Mouse (Mus musculus): ENCODE results near the gene Dido1. TPM values are rescaled to one million over a fixed set of nuclear protein-coding genes. Genes with fewer than 3 reads are reported as not detected.

Dido1 gene
- total and polyA plus RNA-seq, 3 experiments: 17.8 to 35.1 (median 30.1) TPM

- H3K9ac ChIP-seq (ENCODE audit: control insufficient read depth, low read depth, low read length, poor library complexity, severe bottlenecking): no peak overlapping the region
- peaks cover 0 to 3% of the 10 kb centered on the region in 2 experiments; a peak in 1 of 4 replicates for H3K36me3 ChIP-seq (ENCODE audit: control insufficient read depth in 1 of 2, insufficient read depth in 2 of 2, low read length in 2 of 2)
- H3K79me2 ChIP-seq (ENCODE audit: control insufficient read depth, insufficient read depth, low read length, poor library complexity): no peaks in the 10 kb centered on the region
- H3K9me3 ChIP-seq (replicated peaks; ENCODE audit: insufficient read depth, low read length): no peaks in the 10 kb centered on the region
- no peaks in the 10 kb centered on the region for H3K27me3 ChIP-seq (ENCODE audit: control insufficient read depth in 1 of 2, insufficient read depth in 2 of 2, low read length in 2 of 2)
- no peak for DNase-seq (ENCODE audit: low read depth, low spot score)
- TF ChIP-seq SIN3A (IDR thresholded peaks at IDR 0.05; ENCODE audit: low read length): no peak
- H3K27ac ChIP-seq (ENCODE audit: control insufficient read depth, low read depth, low read length): no peak overlapping the region
- no peaks in the 10 kb centered on the region for H3K4me1 ChIP-seq (ENCODE audit: control insufficient read depth in 1 of 2, insufficient read depth in 2 of 2, low read length in 2 of 2)
- H3K4me3 ChIP-seq (ENCODE audit: control insufficient read depth in 1 of 2, insufficient read depth in 1 of 2, low read depth in 2 of 2, low read length in 2 of 2): no peak overlapping the region
These were observed 50.2 kb downstream of the Dido1 start for GRCm38 (mm10) chr2:180659353-180660150.

- no peak overlapping the region for H3K4me3 ChIP-seq (ENCODE audit: control insufficient read depth in 1 of 2, insufficient read depth in 1 of 2, low read depth in 2 of 2, low read length in 2 of 2)
- no peak for DNase-seq (ENCODE audit: low read depth, low spot score)
- no peak for TF ChIP-seq ELF1 (IDR thresholded peaks at IDR 0.05; ENCODE audit: low read depth, low read length)
- TF ChIP-seq MEF2A (IDR thresholded peaks at IDR 0.05; ENCODE audit: extremely low read depth, insufficient replicate concordance, low read depth, low read length, poor library complexity, severe bottlenecking): no peak
- no peak for TF ChIP-seq GATA1 (IDR thresholded peaks at IDR 0.05; ENCODE audit: low read depth, low read length)
- no peak for TF ChIP-seq E2F4 (IDR thresholded peaks at IDR 0.05; ENCODE audit: borderline replicate concordance, low read depth, low read length)
- TF ChIP-seq MAFK (IDR thresholded peaks at IDR 0.05; ENCODE audit: borderline replicate concordance, low read depth, low read length): no peak
- no peak for TF ChIP-seq NELFE (IDR thresholded peaks at IDR 0.05; ENCODE audit: low read depth, low read length)
- no peak for TF ChIP-seq RCOR1 (IDR thresholded peaks at IDR 0.05; ENCODE audit: low read depth, low read length)
- no peak for TF ChIP-seq RAD21 (IDR thresholded peaks at IDR 0.05; ENCODE audit: low read depth, low read length)
These were observed 51.4 kb downstream of the Dido1 start for GRCm38 (mm10) chr2:180658381-180658780.

DNA sequence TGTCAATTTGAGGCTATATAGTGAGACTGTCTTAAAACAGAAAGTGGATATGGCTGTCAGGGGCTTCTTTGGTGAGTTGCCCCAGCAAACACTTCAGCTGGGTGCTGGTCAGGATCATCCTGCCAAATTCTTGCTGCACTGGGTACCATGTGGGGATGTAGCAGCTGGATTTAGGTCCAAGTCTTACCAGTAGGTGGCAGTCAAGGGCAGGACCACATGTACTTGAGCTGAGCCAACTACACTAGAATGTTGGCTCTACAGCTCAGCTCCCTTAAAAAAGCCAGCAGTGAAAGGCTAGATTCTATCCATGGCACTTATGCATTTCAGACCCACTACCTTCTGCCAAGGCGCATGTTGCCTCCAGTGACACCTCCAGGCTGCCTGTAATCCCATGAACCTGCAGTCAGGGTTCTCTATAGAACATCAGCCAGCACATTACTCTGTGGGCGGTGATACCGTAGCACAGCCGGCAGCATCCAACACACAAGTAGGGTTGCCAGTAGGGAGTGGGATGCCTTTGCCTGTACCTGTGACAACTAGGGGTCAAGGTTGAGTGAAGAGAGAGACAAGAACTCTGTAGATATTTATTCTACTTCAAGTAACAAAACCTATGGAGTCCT lies 52.3 kb downstream of the Dido1 start:
- no peaks in the 10 kb centered on the region for H3K27me3 ChIP-seq (ENCODE audit: control insufficient read depth in 1 of 2, insufficient read depth in 2 of 2, low read length in 2 of 2)
- H3K27ac ChIP-seq (ENCODE audit: control insufficient read depth, low read depth, low read length): no peak overlapping the region
- no peaks in the 10 kb centered on the region for H3K4me1 ChIP-seq (ENCODE audit: control insufficient read depth in 1 of 2, insufficient read depth in 2 of 2, low read length in 2 of 2)
- no peak overlapping the region for H3K4me3 ChIP-seq (ENCODE audit: control insufficient read depth in 1 of 2, insufficient read depth in 1 of 2, low read depth in 2 of 2, low read length in 2 of 2)
- no peaks in the 10 kb centered on the region for H3K9me3 ChIP-seq (replicated peaks; ENCODE audit: insufficient read depth, low read length)
- peaks cover 0 to 3% of the 10 kb centered on the region in 2 experiments; a peak in 1 of 4 replicates for H3K36me3 ChIP-seq (ENCODE audit: control insufficient read depth in 1 of 2, insufficient read depth in 2 of 2, low read length in 2 of 2)
- H3K9ac ChIP-seq (ENCODE audit: control insufficient read depth, low read depth, low read length, poor library complexity, severe bottlenecking): no peak overlapping the region
- TF ChIP-seq SMC3 (IDR thresholded peaks at IDR 0.05; ENCODE audit: low read depth, low read length) (peak; percentile 83), UBTF (IDR thresholded peaks at IDR 0.05; ENCODE audit: borderline replicate concordance, insufficient read depth, low read depth, low read length) (no peak), MYC (IDR thresholded peaks at IDR 0.05; ENCODE audit: low read depth, low read length) (peak; percentile 92), RAD21 (IDR thresholded peaks at IDR 0.05; ENCODE audit: low read depth, low read length) (peak; percentile 65), MAX (IDR thresholded peaks at IDR 0.05; ENCODE audit: low read length) (peak; percentile 82), USF1 (IDR thresholded peaks at IDR 0.05; ENCODE audit: low read depth, low read length) (0 out of 2 replicates have a peak, but pooled peaks have one; percentile 25), SIN3A (IDR thresholded peaks at IDR 0.05; ENCODE audit: low read length) (no peak), ZC3H11A (IDR thresholded peaks at IDR 0.05; ENCODE audit: low read depth, low read length) (peak; percentile 52), MEF2A (IDR thresholded peaks at IDR 0.05; ENCODE audit: extremely low read depth, insufficient replicate concordance, low read depth, low read length, poor library complexity, severe bottlenecking) (0 out of 2 replicates have a peak, but pooled peaks have one; percentile 14), CTCF (IDR thresholded peaks at IDR 0.05 in 2 of 3, conservative IDR thresholded peaks at IDR 0.05 in 1 of 3; ENCODE audit: control insufficient read depth in 1 of 3, insufficient read depth in 1 of 3, low read depth in 2 of 3, low read length in 3 of 3, poor library complexity in 1 of 3, severe bottlenecking in 1 of 3) (peak; percentile 73 to 86 (median 85))
- H3K79me2 ChIP-seq (ENCODE audit: control insufficient read depth, insufficient read depth, low read length, poor library complexity): no peaks in the 10 kb centered on the region
- DNase-seq (ENCODE audit: low read depth, low spot score): peak; percentile 85

More at GRCm38 (mm10) chr2:180658381-180658780, 51.4 kb downstream of the Dido1 start:
- H3K4me1 ChIP-seq (ENCODE audit: control insufficient read depth in 1 of 2, insufficient read depth in 2 of 2, low read length in 2 of 2): no peaks in the 10 kb centered on the region
- H3K27me3 ChIP-seq (ENCODE audit: control insufficient read depth in 1 of 2, insufficient read depth in 2 of 2, low read length in 2 of 2): no peaks in the 10 kb centered on the region
- H3K9me3 ChIP-seq (replicated peaks; ENCODE audit: insufficient read depth, low read length): no peaks in the 10 kb centered on the region
- H3K27ac ChIP-seq (ENCODE audit: control insufficient read depth, low read depth, low read length): no peak overlapping the region
- H3K79me2 ChIP-seq (ENCODE audit: control insufficient read depth, insufficient read depth, low read length, poor library complexity): no peaks in the 10 kb centered on the region
- peaks cover 0 to 3% of the 10 kb centered on the region in 2 experiments; a peak in 1 of 4 replicates for H3K36me3 ChIP-seq (ENCODE audit: control insufficient read depth in 1 of 2, insufficient read depth in 2 of 2, low read length in 2 of 2)
- no peak overlapping the region for H3K9ac ChIP-seq (ENCODE audit: control insufficient read depth, low read depth, low read length, poor library complexity, severe bottlenecking)
